In genomic region chr7:101653681-101654209, GRCm38 (mm10) we compare ENCODE assay signal across 8 mouse cellular contexts. TPM values are rescaled to one million over a fixed set of nuclear protein-coding genes. Genes with fewer than 3 reads are reported as not detected.
DNase-seq lines count a peak whose midpoint lies in the region; ATAC-seq and TF ChIP-seq lines count a peak whose summit lies in the region.

No protein-coding gene starts in this region.

- no peak overlapping the region for H3K4me3 ChIP-seq in liver, postnatal 0 days (ENCODE audit: low read depth, low read length)
- H3K4me3 ChIP-seq in forebrain, embryonic 16.5 days (replicated peaks; ENCODE audit: low read length): 0 out of 2 replicates have a peak overlapping the region, but pooled peaks have one; percentile 13
- peak overlapping the region; percentile 24; the same call in 1 of the 2 replicates for H3K4me3 ChIP-seq in small intestine, adult 2 months (ENCODE audit: low read depth, low read length)

- TF ChIP-seq POLR2A in brain, embryonic 14.5 days (IDR thresholded peaks at IDR 0.05; ENCODE audit: borderline replicate concordance, extremely low read depth, insufficient read depth, insufficient read length, poor library complexity, severe bottlenecking): no peak
- TF ChIP-seq POLR2A in small intestine, adult 2 months (IDR thresholded peaks at IDR 0.05; ENCODE audit: low read depth, low read length): no peak

- no peaks in the 10 kb centered on the region for H3K9me3 ChIP-seq in liver, postnatal 0 days (ENCODE audit: low read length)
- no peaks in the 10 kb centered on the region for H3K9me3 ChIP-seq in forebrain, embryonic 16.5 days (ENCODE audit: control insufficient read depth, low read length)

- TF ChIP-seq EP300 in liver, postnatal 0 days (IDR thresholded peaks at IDR 0.05; ENCODE audit: low read depth): no peak

- peak; percentile 66 for TF ChIP-seq CTCF in liver, postnatal 0 days (IDR thresholded peaks at IDR 0.05; ENCODE audit: low read depth)
- no peak for TF ChIP-seq CTCF in brain, embryonic 14.5 days (IDR thresholded peaks at IDR 0.05; ENCODE audit: borderline replicate concordance, extremely low read depth, insufficient read depth, insufficient read length)
- no peak for TF ChIP-seq CTCF in small intestine, adult 2 months (IDR thresholded peaks at IDR 0.05; ENCODE audit: extremely low read depth, insufficient read length, insufficient replicate concordance, low read depth, low read length)

- WGBS in liver, postnatal 0 days (ENCODE audit: insufficient replicate concordance): 33% methylated on average over 10 of the region's 10 CpGs
- WGBS in forebrain, embryonic 16.5 days: 38% methylated on average over 10 of the region's 10 CpGs
- WGBS in small intestine, adult 2 months: 27% methylated on average over 10 of the region's 10 CpGs

- 0 out of 2 replicates have a peak, but pooled peaks have one; percentile 19 for ATAC-seq in liver, postnatal 0 days
- peak; percentile 80 for ATAC-seq in forebrain, embryonic 16.5 days
- peak; percentile 73; the same call in 1 of the 2 replicates for ATAC-seq in megakaryocyte-erythroid progenitor cell, adult 5-6 weeks (replicated peaks; ENCODE audit: low FRiP score, low TSS enrichment, poor library complexity, severe bottlenecking)

- no peaks in the 10 kb centered on the region for H3K4me1 ChIP-seq in liver, postnatal 0 days (ENCODE audit: insufficient read depth)
- H3K4me1 ChIP-seq in forebrain, embryonic 16.5 days (replicated peaks; ENCODE audit: control insufficient read depth, insufficient read depth, low read length): no peaks in the 10 kb centered on the region; the same call in 1 of the 2 replicates
- no peaks in the 10 kb centered on the region for H3K4me1 ChIP-seq in small intestine, adult 2 months (ENCODE audit: control insufficient read depth, insufficient read depth, insufficient read length, low read length)

- H3K9ac ChIP-seq in liver, postnatal 0 days (replicated peaks): no peak overlapping the region
- H3K9ac ChIP-seq in forebrain, embryonic 16.5 days (replicated peaks; ENCODE audit: low read depth, low read length): no peak overlapping the region

- H3K27ac ChIP-seq in liver, postnatal 0 days (ENCODE audit: low read depth): no peak overlapping the region
- no peak overlapping the region for H3K27ac ChIP-seq in forebrain, embryonic 16.5 days (ENCODE audit: low read length)
- no peak overlapping the region for H3K27ac ChIP-seq in small intestine, adult 2 months (ENCODE audit: insufficient read depth, low read depth, low read length)

- no peak overlapping the region for H3K4me2 ChIP-seq in liver, postnatal 0 days (ENCODE audit: low read depth, low read length)
- peak overlapping the region; percentile 35 for H3K4me2 ChIP-seq in forebrain, embryonic 16.5 days (ENCODE audit: low read length)

- no peaks in the 10 kb centered on the region for H3K27me3 ChIP-seq in liver, postnatal 0 days (ENCODE audit: insufficient read depth, low read length)
- H3K27me3 ChIP-seq in forebrain, embryonic 16.5 days (replicated peaks; ENCODE audit: control insufficient read depth, insufficient read depth, low read length): no peaks in the 10 kb centered on the region
- H3K27me3 ChIP-seq in small intestine, adult 2 months (ENCODE audit: control insufficient read depth, insufficient read depth, low read length): no peaks in the 10 kb centered on the region

- H3K36me3 ChIP-seq in liver, postnatal 0 days (replicated peaks; ENCODE audit: insufficient read depth, low read length): no peaks in the 10 kb centered on the region
- no peaks in the 10 kb centered on the region for H3K36me3 ChIP-seq in forebrain, embryonic 16.5 days (ENCODE audit: control insufficient read depth, insufficient read depth)
- H3K36me3 ChIP-seq in small intestine, adult 2 months (ENCODE audit: control insufficient read depth, insufficient read depth, low read length): no peaks in the 10 kb centered on the region

- DNase-seq in liver, postnatal 0 days: no peak
- DNase-seq in liver: no peak
- DNase-seq in brain, embryonic 14.5 days (ENCODE audit: low read depth): peak; percentile 78
- peak; percentile 16 to 53 for DNase-seq in kidney, postnatal 25 days
- DNase-seq in urinary bladder, adult 2 months (ENCODE audit: low spot score): no peak

RNA-seq across cellular contexts. Expression of gene Clpb, which starts 9.7 kb away (rescaled TPM):
- polyA plus RNA-seq in liver, postnatal 0 days (2015; fragmentation: Nextera tagmentation; extraction: Ambion mirVana): 15.1 and 16.3 TPM in 2 replicates
- polyA plus RNA-seq in brain, embryonic 14.5 days (2012; rRNA removed): 20.1 and 25.4 TPM in 2 replicates
- polyA plus RNA-seq in forebrain, embryonic 16.5 days (2015; fragmentation: Nextera tagmentation; extraction: Ambion mirVana): 42.0 and 51.9 TPM in 2 replicates
- total RNA-seq in megakaryocyte-erythroid progenitor cell, adult 5-6 weeks (2014; fragmentation: Nextera tagmentation): 28.3 and 41.2 TPM in 2 replicates
- 25.5 and 26.2 TPM in 2 replicates for total RNA-seq in megakaryocyte-erythroid progenitor cell, adult 5-6 weeks (2017)
- polyA plus RNA-seq in small intestine, adult 2 months (2012; rRNA removed): 5.5 and 7.2 TPM in 2 replicates
- 23.8 and 25.3 TPM in 2 replicates for polyA plus RNA-seq in urinary bladder, adult 2 months (2012; rRNA removed)

Comparison
In these comparisons a context has a peak if more than half of its experiments do, and no peak if none do; other contexts are left out.
1. ATAC-seq: peak in every context shown above with its lines; median percentile 80 in forebrain, embryonic 16.5 days; 73 in megakaryocyte-erythroid progenitor cell, adult 5-6 weeks; 19 in liver, postnatal 0 days.
2. DNase-seq: peak in brain, embryonic 14.5 days (single experiment) and kidney, postnatal 25 days (2 of 2); none in liver, postnatal 0 days (single experiment), liver (single experiment) and urinary bladder, adult 2 months (single experiment).